Mouse (Mus musculus) neural tube, embryonic 11.5 days (tissue): ENCODE data around the gene Cdk14. TPM values are rescaled to one million over a fixed set of nuclear protein-coding genes. Genes with fewer than 3 reads are reported as not detected.

Experiments
- ATAC-seq: fragments of 200-750 bp; cut with Nextera tagmentation; 2 replicates; pipeline ENCODE4 v1.8.0; 2017; ENCODE audit warnings: moderate number of reproducible peaks, mild to moderate bottlenecking, moderate TSS enrichment, moderate library complexity; ENCODE audit not compliant: insufficient read depth, low FRiP score, low TSS enrichment
- DNase-seq: peaks from one replicate; pipeline ENCODE4 v3.0.0-alpha.2; 2015; ENCODE audit warnings: low spot score
- H3K27ac ChIP-seq: fragments of 300-500 bp; sonication (generic); 2 replicates; pipeline ENCODE4 v1.5.1; 2014; ENCODE audit warnings: low read depth, mild to moderate bottlenecking, low read length
- H3K27me3 ChIP-seq: fragments of 300-500 bp; sonication (generic); 2 replicates; pipeline ENCODE4 v1.6.1; 2014; ENCODE audit warnings: mild to moderate bottlenecking, low read length, mixed read lengths; ENCODE audit not compliant: control insufficient read depth, insufficient read depth
- H3K36me3 ChIP-seq: fragments of 300-500 bp; sonication (generic); 2 replicates; pipeline ENCODE4 v1.6.1; 2014; ENCODE audit warnings: mild to moderate bottlenecking, low read length, moderate library complexity, mixed read lengths; ENCODE audit not compliant: control insufficient read depth, insufficient read depth
- H3K4me1 ChIP-seq: fragments of 300-500 bp; sonication (generic); 2 replicates; pipeline ENCODE4 v1.6.1; 2014; ENCODE audit warnings: low read length, mixed read lengths; ENCODE audit not compliant: control insufficient read depth, insufficient read depth
- H3K4me2 ChIP-seq: fragments of 300-500 bp; sonication (generic); 2 replicates; pipeline ENCODE4 v1.6.1; 2014; ENCODE audit warnings: low read depth, mild to moderate bottlenecking, moderate library complexity
- H3K4me3 ChIP-seq: fragments of 300-500 bp; sonication (generic); 2 replicates; pipeline ENCODE4 v1.5.1; 2014; ENCODE audit warnings: low read depth, low read length
- H3K9ac ChIP-seq: fragments of 300-500 bp; sonication (generic); 2 replicates; pipeline ENCODE4 v1.6.1; 2014; ENCODE audit warnings: mild to moderate bottlenecking, low read length
- H3K9me3 ChIP-seq: fragments of 300-500 bp; sonication (generic); 2 replicates; pipeline ENCODE4 v1.6.1; 2016; ENCODE audit warnings: low read length; ENCODE audit not compliant: control insufficient read depth
- WGBS: fragments of 180-500 bp; shearing (Covaris S2); extraction: QIAGEN DNeasy Blood & Tissue Kit; methylation state at CpG from one replicate; pipeline ENCODE4 v1.1.7; 2014; 5-methylcytosine and 5-hydroxymethylcytosine counted together
- polyA plus RNA-seq: library from polyadenylated mRNA; unstranded; fragments of >200 nt; fragmentation: Nextera tagmentation; extraction: Ambion mirVana; gene quantifications from 2 replicates; pipeline ENCODE4 v1.2.1, GENCODE M21; 2014

Gene Cdk14
- polyA plus RNA-seq, 1 experiment from 2014 or later = 29.5 TPM

DNA sequence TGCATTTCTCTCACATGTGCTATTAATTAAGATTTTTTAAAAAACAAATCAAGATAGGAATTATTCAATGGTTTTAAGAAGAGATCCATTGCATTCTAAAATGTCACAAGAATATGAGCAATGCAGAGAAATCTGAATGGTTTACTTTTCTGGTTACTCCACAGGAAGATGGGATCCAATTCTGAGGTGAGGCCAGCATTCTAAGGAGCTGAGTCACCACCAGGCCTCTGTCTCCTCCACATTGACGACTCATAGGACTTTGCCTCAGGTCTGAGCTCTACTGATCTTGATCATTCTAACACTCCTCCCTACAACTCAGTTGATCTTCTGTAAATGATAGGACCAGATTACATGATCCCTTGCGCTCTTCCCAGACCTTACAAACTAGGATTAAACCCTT lies 239.4 kb downstream of the Cdk14 start:
- WGBS = 89% methylated on average over 2 of the region's 2 CpGs
- DNase-seq (no peak), ATAC-seq (no peak)
- H3K4me3 ChIP-seq = no peak overlapping the region
- no peaks in the 10 kb centered on the region for H3K9me3 ChIP-seq
- H3K27me3 ChIP-seq = no peaks in the 10 kb centered on the region
- H3K36me3 ChIP-seq = no peaks in the 10 kb centered on the region
- H3K4me1 ChIP-seq = no peaks in the 10 kb centered on the region
- H3K9ac ChIP-seq = no peak overlapping the region
- no peak overlapping the region for H3K27ac ChIP-seq
- no peak overlapping the region for H3K4me2 ChIP-seq

GRCm38 (mm10) chr5:5180311-5180710 lies 239.8 kb downstream of the Cdk14 start:
- no peak overlapping the region for H3K27ac ChIP-seq
- no peak overlapping the region for H3K4me3 ChIP-seq
- no peak overlapping the region for H3K9ac ChIP-seq
- ATAC-seq (no peak), DNase-seq (no peak)
- H3K36me3 ChIP-seq = no peaks in the 10 kb centered on the region
- no peaks in the 10 kb centered on the region for H3K27me3 ChIP-seq
- H3K9me3 ChIP-seq = no peaks in the 10 kb centered on the region
- no peak overlapping the region for H3K4me2 ChIP-seq
- H3K4me1 ChIP-seq = no peaks in the 10 kb centered on the region

DNA sequence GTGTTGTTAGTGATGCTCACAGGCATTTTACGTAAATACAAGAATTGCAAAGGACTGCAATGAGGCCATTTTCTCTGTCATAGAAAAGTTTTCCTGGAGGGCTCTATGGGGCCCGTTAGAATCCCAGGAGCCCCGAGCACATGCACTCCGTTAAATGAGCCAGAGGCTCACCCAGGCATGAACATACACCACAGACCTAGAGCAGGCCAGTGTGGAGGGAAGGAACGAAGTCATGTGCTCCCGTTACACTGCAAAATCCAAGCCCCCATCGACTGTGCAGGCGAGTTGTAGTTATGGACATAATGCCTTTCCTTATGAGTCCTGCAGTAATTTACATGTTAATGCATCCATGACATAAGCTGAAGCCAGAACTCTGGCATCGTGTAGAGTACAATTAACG lies 244.1 kb downstream of the Cdk14 start:
- no peaks in the 10 kb centered on the region for H3K4me1 ChIP-seq
- H3K4me3 ChIP-seq = no peak overlapping the region
- H3K9ac ChIP-seq = no peak overlapping the region
- H3K27me3 ChIP-seq = no peaks in the 10 kb centered on the region
- no peak overlapping the region for H3K27ac ChIP-seq
- ATAC-seq (no peak), DNase-seq (no peak)
- 88% methylated on average over 10 of the region's 10 CpGs for WGBS
- no peaks in the 10 kb centered on the region for H3K9me3 ChIP-seq
- H3K4me2 ChIP-seq = no peak overlapping the region
- H3K36me3 ChIP-seq = no peaks in the 10 kb centered on the region

DNA sequence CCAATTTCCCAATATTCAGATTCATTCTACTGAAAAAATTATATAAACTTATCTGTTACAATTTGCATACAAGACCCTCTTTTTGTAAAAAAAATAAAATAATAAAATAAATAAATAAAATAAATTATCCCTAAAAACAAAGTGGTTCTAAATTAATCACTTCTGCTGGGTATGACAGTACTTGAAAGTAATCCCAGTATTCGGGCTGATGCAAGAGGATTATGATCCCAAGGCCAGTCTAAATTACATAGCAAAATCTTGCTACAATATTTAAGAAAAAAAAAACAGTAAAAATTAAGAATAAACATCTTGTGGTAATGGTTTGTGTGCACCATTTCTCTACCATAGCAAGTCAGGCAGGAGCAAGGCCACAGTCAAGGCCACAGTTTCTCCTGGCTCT lies 244.5 kb downstream of the Cdk14 start:
- Histone ChIP-seq H3K27me3 (no peaks in the 10 kb centered on the region), H3K4me2 (no peak overlapping the region), H3K9me3 (no peaks in the 10 kb centered on the region), H3K4me1 (no peaks in the 10 kb centered on the region), H3K36me3 (no peaks in the 10 kb centered on the region), H3K4me3 (no peak overlapping the region), H3K9ac (no peak overlapping the region), H3K27ac (no peak overlapping the region)
- WGBS = 92% methylated on average over 1 of the region's 1 CpGs
- ATAC-seq = no peak
- no peak for DNase-seq

- ATAC-seq (no peak), DNase-seq (no peak)
- WGBS = 50% methylated on average over 1 of the region's 1 CpGs
- no peak overlapping the region for H3K9ac ChIP-seq
- no peak overlapping the region for H3K4me3 ChIP-seq
- H3K27ac ChIP-seq = no peak overlapping the region
- no peaks in the 10 kb centered on the region for H3K27me3 ChIP-seq
- H3K4me1 ChIP-seq = no peaks in the 10 kb centered on the region
- H3K4me2 ChIP-seq = no peak overlapping the region
- no peaks in the 10 kb centered on the region for H3K36me3 ChIP-seq
- H3K9me3 ChIP-seq = no peaks in the 10 kb centered on the region
These were observed 245.0 kb downstream of the Cdk14 start for GRCm38 (mm10) chr5:5175090-5175489.

DNA sequence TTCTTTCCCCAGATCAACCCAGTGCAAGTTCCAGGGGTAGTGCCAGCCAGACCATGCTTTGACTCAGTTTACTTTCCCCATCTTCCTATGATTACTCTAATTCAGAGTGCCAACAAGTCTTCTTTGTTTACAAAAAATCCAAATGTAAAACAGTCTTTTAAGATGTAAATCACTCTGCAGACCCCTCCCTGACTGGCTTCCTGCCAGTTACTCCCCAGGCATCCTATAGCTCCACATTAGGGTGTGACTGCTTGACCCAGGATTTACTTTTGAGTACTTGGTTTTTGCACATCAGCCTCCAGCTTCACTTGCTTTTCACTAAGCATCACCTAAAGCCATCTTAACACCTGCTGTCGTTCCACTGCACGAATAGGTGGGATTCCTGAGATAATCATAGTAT lies 254.0 kb downstream of the Cdk14 start:
- 13% methylated on average over 2 of the region's 2 CpGs for WGBS
- DNase-seq = no peak
- H3K9ac ChIP-seq = no peak overlapping the region
- H3K4me3 ChIP-seq = no peak overlapping the region
- ATAC-seq = no peak
- H3K4me2 ChIP-seq = no peak overlapping the region
- H3K27me3 ChIP-seq = no peaks in the 10 kb centered on the region
- no peaks in the 10 kb centered on the region for H3K9me3 ChIP-seq
- no peaks in the 10 kb centered on the region for H3K36me3 ChIP-seq
- no peak overlapping the region for H3K27ac ChIP-seq
- no peaks in the 10 kb centered on the region; the same call in 1 of the 2 replicates for H3K4me1 ChIP-seq

DNA sequence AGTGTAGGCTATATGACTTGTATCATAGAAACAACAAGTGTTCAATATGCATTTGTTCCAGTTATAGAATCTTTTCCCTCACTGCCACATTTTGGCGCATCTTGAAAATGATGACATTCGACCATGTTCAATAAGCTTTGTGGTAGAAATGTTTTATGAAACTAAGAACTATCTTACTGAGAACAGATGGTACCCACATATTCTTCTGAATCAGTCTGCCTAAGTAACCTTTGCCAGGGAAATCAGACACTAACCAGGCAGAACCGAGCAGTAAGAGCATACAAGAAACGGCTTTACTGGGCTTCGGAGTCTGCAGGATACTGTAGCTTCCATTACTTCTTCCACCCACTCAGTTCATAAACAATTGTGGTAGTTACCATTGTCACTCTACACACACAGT lies 255.8 kb downstream of the Cdk14 start:
- no peaks in the 10 kb centered on the region; the same call in 1 of the 2 replicates for H3K4me1 ChIP-seq
- H3K9ac ChIP-seq = no peak overlapping the region
- H3K4me2 ChIP-seq = no peak overlapping the region
- ATAC-seq = no peak
- no peaks in the 10 kb centered on the region for H3K9me3 ChIP-seq
- no peak overlapping the region for H3K4me3 ChIP-seq
- H3K36me3 ChIP-seq = no peaks in the 10 kb centered on the region
- WGBS = 94% methylated on average over 5 of the region's 5 CpGs
- no peaks in the 10 kb centered on the region for H3K27me3 ChIP-seq
- DNase-seq = no peak
- no peak overlapping the region for H3K27ac ChIP-seq

- Histone ChIP-seq H3K9me3 (no peaks in the 10 kb centered on the region), H3K27ac (no peak overlapping the region), H3K36me3 (no peaks in the 10 kb centered on the region), H3K27me3 (no peaks in the 10 kb centered on the region), H3K9ac (no peak overlapping the region), H3K4me2 (no peak overlapping the region), H3K4me1 (no peaks in the 10 kb centered on the region; the same call in 1 of the 2 replicates), H3K4me3 (no peak overlapping the region)
- no peak for ATAC-seq
- no peak for DNase-seq
- WGBS = 94% methylated on average over 2 of the region's 2 CpGs
These were observed 256.3 kb downstream of the Cdk14 start for GRCm38 (mm10) chr5:5163823-5164222.

DNA sequence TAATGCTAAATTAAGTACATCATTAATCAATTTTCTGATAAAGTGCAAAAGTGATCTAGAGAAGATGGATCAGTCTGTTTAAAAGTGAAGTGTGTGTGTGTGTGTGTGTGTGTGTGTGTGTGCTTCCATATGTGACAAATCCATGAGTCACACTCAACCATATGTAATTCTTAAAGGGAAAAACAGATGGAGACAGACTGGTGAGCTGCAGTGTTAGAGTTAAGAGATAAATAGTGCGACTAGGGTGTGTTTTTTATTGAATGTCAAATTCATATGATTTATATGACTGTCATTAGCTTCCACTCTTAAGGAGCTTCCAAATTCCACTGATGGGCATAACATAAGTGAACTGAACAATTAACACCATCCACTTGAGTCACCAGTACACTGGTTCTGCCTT lies 260.6 kb downstream of the Cdk14 start:
- H3K9me3 ChIP-seq = no peaks in the 10 kb centered on the region
- WGBS = 88% methylated on average over 1 of the region's 1 CpGs

More for the DNA sequence above, 260.6 kb downstream of the Cdk14 start:
- no peak overlapping the region for H3K27ac ChIP-seq
- H3K27me3 ChIP-seq = no peaks in the 10 kb centered on the region
- DNase-seq = no peak
- ATAC-seq = no peak
- no peaks in the 10 kb centered on the region for H3K36me3 ChIP-seq
- H3K4me1 ChIP-seq = no peaks in the 10 kb centered on the region
- no peak overlapping the region for H3K4me3 ChIP-seq
- no peak overlapping the region for H3K9ac ChIP-seq
- H3K4me2 ChIP-seq = no peak overlapping the region
